Mouse (Mus musculus) cortical plate, adult 2 months (tissue): ENCODE results near the gene 0610030E20Rik.

Source experiments
- CTCF ChIP-seq: fragments of 200-500 bp; IDR thresholded peaks from 2 replicates; pipeline ENCODE4 v1.5.1; 2011; ENCODE audit warnings: mild to moderate bottlenecking, control low read depth, low read length; ENCODE audit not compliant: insufficient read depth; ENCODE audit errors: extremely low read depth
- POLR2A ChIP-seq: fragments of 200-500 bp; IDR thresholded peaks from 2 replicates; pipeline ENCODE4 v1.6.1; 2011; ENCODE audit warnings: mild to moderate bottlenecking, low read length, control low read depth; ENCODE audit not compliant: insufficient read depth; ENCODE audit errors: extremely low read depth

DNA sequence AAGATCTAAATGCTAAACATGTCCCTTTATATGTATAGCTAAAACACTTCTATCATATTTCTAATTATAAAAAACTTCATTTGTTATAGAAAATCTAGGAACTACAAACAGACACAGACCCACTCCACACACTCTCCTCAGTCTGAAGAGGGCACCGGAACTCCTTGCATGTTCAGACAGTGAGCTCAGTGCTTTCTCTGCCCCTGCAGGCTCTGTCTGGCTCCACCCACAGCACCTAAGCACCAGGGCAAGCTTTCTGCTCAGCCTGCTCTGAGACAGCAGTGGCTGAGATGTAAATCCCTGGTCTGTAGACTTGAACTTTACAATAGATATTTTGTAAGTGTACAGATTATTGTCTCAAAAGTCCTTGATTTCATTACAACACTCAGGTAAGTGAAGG is 31.1 kb upstream of the 0610030E20Rik start:
- TF ChIP-seq POLR2A = no peak
- TF ChIP-seq CTCF = no peak
